Mouse (Mus musculus) ZHBTc4 (cell line): Measurements from ENCODE around the gene Ptchd4.

ENCODE experiments used
- DNase-seq: peaks from one replicate; pipeline ENCODE4 v3.0.0-alpha.2; 2011; ENCODE audit warnings: low read depth, low spot score

Ptchd4 gene

DNA sequence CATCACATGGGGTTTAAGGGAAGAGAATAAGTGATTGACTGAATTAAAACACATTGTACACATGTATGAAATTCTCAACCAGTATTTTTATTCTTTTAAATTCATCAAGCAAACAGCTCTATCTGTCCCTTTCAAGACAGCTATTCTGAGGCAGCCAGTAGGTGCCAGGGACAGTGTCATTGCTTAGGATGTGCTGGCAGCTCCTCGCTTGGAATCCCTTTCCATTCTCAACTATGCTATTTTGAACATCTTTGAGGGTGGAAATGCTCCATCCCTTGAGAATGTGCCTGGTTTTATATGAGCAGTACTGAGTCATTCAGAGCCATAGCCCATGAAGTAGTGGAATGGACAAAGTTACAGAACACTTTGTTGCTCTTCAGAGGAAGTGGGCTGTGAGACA, 112.2 kb downstream of the Ptchd4 start:
- DNase-seq: no peak

DNA sequence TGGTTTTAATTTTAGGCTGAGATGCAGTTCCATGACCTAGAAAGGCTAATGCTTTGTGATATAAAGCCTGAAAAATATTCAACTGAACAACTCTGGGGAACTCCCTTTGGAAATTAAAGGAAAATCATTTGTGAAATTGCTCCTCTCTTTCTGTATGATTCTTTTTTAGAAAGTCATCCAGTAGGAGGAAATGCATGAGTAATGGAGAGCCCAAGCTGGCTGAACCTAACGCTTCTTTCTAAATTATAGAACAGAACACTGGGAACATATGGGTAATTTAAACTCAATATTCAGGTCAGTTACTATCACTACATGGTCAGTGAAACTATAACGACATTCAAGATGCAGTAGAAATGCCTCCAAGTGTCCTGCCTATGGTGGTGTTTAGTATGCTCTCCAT, 114.6 kb downstream of the Ptchd4 start:
- no peak for DNase-seq

DNA sequence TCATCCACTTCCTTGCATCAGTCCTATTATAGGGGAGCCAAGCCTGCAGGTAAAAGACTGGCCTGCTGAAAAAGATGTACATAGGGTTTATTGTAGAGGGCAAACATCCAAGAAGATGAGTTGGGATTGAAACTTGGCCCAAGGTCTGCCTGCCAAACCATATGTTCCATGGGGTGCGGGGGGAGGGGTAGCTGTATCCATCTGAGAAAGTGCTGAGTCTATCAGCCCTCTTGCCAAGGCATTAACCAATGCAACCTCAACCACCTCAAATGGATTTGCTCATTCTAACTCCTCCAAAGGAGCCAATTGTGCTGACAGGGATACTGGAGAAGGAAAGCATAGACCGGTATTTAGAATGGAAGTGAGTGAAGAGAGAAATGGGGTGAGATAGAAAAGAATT, 136.5 kb downstream of the Ptchd4 start:
- no peak for DNase-seq

DNA sequence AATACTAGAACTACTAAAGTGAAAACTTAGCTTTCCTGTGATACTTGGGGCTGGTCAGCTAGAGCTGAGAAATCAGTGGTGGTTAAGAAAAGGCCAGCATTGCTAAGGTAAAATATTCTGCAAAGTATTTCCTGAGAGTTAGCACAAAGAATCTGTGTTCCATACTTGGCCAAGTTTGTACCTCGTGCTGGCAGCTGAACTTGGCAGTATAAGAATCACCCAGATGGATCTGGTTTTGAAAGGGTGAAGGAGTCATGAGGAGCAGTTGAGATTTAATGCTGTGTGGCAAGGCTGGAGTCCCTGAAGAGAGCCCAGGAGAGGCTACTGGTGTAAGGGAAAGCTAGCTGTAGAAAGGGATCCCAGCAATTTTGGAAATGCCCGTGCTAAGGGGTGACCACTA, 140.7 kb downstream of the Ptchd4 start:
- no peak for DNase-seq

GRCm38 (mm10) chr17:42462726-42463125, 147.0 kb downstream of the Ptchd4 start:
- DNase-seq: no peak

- DNase-seq: no peak
These were observed 164.6 kb downstream of the Ptchd4 start for GRCm38 (mm10) chr17:42480173-42480991.

DNA sequence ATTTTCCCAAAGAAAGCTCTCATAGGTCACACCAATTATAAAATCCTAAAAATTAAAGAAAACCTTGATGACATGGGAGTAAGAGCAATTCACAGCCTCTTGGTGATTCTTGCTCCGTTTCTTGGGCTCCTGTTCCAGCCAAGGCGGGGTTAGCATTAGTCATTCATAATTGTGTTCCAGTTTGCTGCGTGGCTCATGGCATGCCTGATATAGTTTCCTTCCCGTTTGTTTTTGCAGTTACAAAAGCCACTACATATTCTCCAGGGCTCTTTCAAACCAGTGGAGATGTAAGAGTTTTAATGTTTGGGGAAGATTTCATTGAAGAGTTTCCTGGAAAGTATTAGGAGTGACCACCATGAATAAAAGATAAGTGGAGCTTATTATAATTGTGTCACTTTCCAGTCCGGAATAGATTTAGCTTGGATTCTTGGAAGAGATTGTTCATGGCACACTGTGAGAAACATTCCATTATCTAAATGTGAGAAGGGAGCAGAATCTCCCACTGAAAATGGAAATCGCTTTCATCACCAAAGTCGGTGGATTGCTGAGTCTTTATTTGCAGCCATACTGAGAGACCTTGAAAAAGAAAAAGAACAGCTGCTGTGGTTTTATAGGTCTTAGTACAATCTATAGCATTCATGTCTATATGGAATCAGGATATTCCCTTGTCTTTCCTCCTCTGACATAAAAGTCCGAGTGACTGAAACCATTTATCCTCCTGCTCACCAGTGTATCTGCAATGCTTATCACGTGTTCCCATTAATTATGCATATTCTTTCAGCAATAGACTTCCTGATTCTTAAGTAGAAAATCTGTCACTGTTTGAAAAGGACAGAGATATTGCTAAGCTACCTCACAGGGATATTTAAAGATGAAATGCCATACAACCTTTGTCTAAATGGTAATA, 193.9 kb downstream of the Ptchd4 start:
- no peak for DNase-seq

- peak; percentile 9 for DNase-seq
These were observed 214.4 kb downstream of the Ptchd4 start for GRCm38 (mm10) chr17:42530147-42530546.

- DNase-seq: no peak
These were observed 233.8 kb downstream of the Ptchd4 start for GRCm38 (mm10) chr17:42549578-42549977.
